ENCODE assay signal across 10 mouse cellular contexts in genomic region chr5:4023186-4023585, GRCm38 (mm10).
DNase-seq lines count a peak whose midpoint lies in the region; ATAC-seq lines count a peak whose summit lies in the region.
"Had no signal": no experiment of that assay in that cellular context is flagged by ENCODE, and none has a peak within 500 bp of the region (broad histone marks: within the 10 kb centered on the region; RNA-seq: fewer than 3 reads in every experiment).

No protein-coding gene starts in this region.

- no peaks in the 10 kb centered on the region for H3K9me3 ChIP-seq in heart, embryonic 11.5 days (replicated peaks; ENCODE audit: control insufficient read depth, low read length)
- H3K9me3 ChIP-seq: midbrain, embryonic 15.5 days had no signal

- peaks cover 2% of the 10 kb centered on the region; the same call in 1 of the 2 replicates for H3K36me3 ChIP-seq in heart, embryonic 11.5 days (ENCODE audit: control insufficient read depth, insufficient read depth, low read length)

- no peak for DNase-seq in heart, adult 11 months
- peak; percentile 34 for DNase-seq in urinary bladder, adult 2 months (ENCODE audit: low spot score)
- DNase-seq in urinary bladder, postnatal 4 days (ENCODE audit: low spot score in 2 of 2): no peak
- DNase-seq in kidney, postnatal 14 days: peak; percentile 24
- no peak for DNase-seq in right cerebral cortex, postnatal 10 days (ENCODE audit: low spot score in 2 of 2)
- no peak for DNase-seq in right cerebral cortex, postnatal 4 days
- no peak for DNase-seq in layer of hippocampus, postnatal 14 days (ENCODE audit: low spot score in 2 of 2)

- H3K9ac ChIP-seq in heart, embryonic 11.5 days (ENCODE audit: low read depth, low read length): no peak overlapping the region
- H3K9ac ChIP-seq: midbrain, embryonic 15.5 days had no signal

- peaks cover 11% of the 10 kb centered on the region for H3K4me1 ChIP-seq in heart, embryonic 11.5 days (ENCODE audit: control insufficient read depth, insufficient read depth, low read length)

- ATAC-seq in heart, embryonic 11.5 days (replicated peaks; ENCODE audit: insufficient number of reproducible peaks, low FRiP score, low TSS enrichment): no peak
- ATAC-seq: hindbrain, embryonic 16.5 days; midbrain, embryonic 15.5 days had no signal

- 75% methylated on average over 13 of the region's 13 CpGs for WGBS in heart, embryonic 11.5 days (ENCODE audit: insufficient replicate concordance)

- H3K4me2 ChIP-seq in heart, embryonic 11.5 days: peak overlapping the region; percentile 24; the same call in 1 of the 2 replicates
- H3K4me2 ChIP-seq: midbrain, embryonic 15.5 days had no signal

- H3K4me3 ChIP-seq in heart, embryonic 11.5 days (ENCODE audit: low read depth, low read length): no peak overlapping the region
- H3K4me3 ChIP-seq: midbrain, embryonic 15.5 days had no signal

- H3K27ac ChIP-seq in heart, embryonic 11.5 days (ENCODE audit: low read depth, low read length): no peak overlapping the region; the same call in 1 of the 2 replicates
- H3K27ac ChIP-seq: midbrain, embryonic 15.5 days had no signal

- H3K27me3 ChIP-seq in heart, embryonic 11.5 days (ENCODE audit: control insufficient read depth, insufficient read depth, low read length): no peaks in the 10 kb centered on the region
- H3K27me3 ChIP-seq: midbrain, embryonic 15.5 days had no signal

Comparison
In these comparisons a context has a peak if more than half of its experiments do, and no peak if none do; other contexts are left out.
1. DNase-seq: peak in urinary bladder, adult 2 months (single experiment) and kidney, postnatal 14 days (single experiment); none in heart, adult 11 months (single experiment), urinary bladder, postnatal 4 days (0 of 2), right cerebral cortex, postnatal 10 days (0 of 2), right cerebral cortex, postnatal 4 days (single experiment) and layer of hippocampus, postnatal 14 days (0 of 2).